Mouse (Mus musculus): ENCODE measurements around the gene Smco3.

The Smco3 gene

GRCm38 (mm10) chr6:136847790-136848189 is 12.5 kb upstream of the Smco3 start:
- in situ Hi-C loops (cut with MboI, MseI) = no loop called here

- in situ Hi-C loops (cut with MboI, MseI) = no loop called here
Measured at GRCm38 (mm10) chr6:136847267-136847666, 12.0 kb upstream of the Smco3 start.

- in situ Hi-C loops (cut with MboI, MseI) = no loop called here
Measured at GRCm38 (mm10) chr6:136845706-136846480, 10.6 kb upstream of the Smco3 start.

GRCm38 (mm10) chr6:136844903-136845302 is 9.7 kb upstream of the Smco3 start:
- in situ Hi-C loops (cut with MboI, MseI) = no loop called here

GRCm38 (mm10) chr6:136837323-136837722 is 2.1 kb upstream of the Smco3 start:
- in situ Hi-C loops (cut with MboI, MseI) = no loop called here

GRCm38 (mm10) chr6:136831712-136832111 is 3.5 kb downstream of the Smco3 start:
- in situ Hi-C loops (cut with MboI, MseI) = no loop called here

- in situ Hi-C loops (cut with MboI, MseI) = loop anchor here (10.0 kb wide), 1 partner anchor 916 kb away; no protein-coding TSS in a partner anchor
Measured at GRCm38 (mm10) chr6:136828681-136829080, 6.6 kb downstream of the Smco3 start.

- in situ Hi-C loops (cut with MboI, MseI) = loop anchor here (10.0 kb wide), 1 partner anchor 917 kb away; no protein-coding TSS in a partner anchor
Measured at GRCm38 (mm10) chr6:136827881-136828561, 7.2 kb downstream of the Smco3 start, which contains the start of gene Wbp11. TSS of gene Wbp11 (minus strand) at chr6:136828233.

GRCm38 (mm10) chr6:136827516-136827880 is 7.8 kb downstream of the Smco3 start, which contains the start of gene BC049715:
TSS of gene BC049715 (plus strand) at chr6:136827626.
- in situ Hi-C loops (cut with MboI, MseI) = loop anchor here (10.0 kb wide), 1 partner anchor 917 kb away; no protein-coding TSS in a partner anchor

GRCm38 (mm10) chr6:136827116-136827515 is 8.1 kb downstream of the Smco3 start:
- in situ Hi-C loops (cut with MboI, MseI) = loop anchor here (10.0 kb wide), 1 partner anchor 918 kb away; no protein-coding TSS in a partner anchor

- in situ Hi-C loops (cut with MboI, MseI) = loop anchor here (10.0 to 25.0 kb wide), 2 partner anchors 920 to 1913 kb away; partner anchors contain the start of gene Cdkn1b
Measured at GRCm38 (mm10) chr6:136824987-136825386, 10.3 kb downstream of the Smco3 start.

- in situ Hi-C loops (cut with MboI, MseI) = loop anchor here (10.0 to 25.0 kb wide), 2 partner anchors 924 to 1909 kb away; partner anchors contain the start of gene Cdkn1b
Measured at GRCm38 (mm10) chr6:136821086-136821485, 14.2 kb downstream of the Smco3 start.

GRCm38 (mm10) chr6:136820381-136820780 is 14.9 kb downstream of the Smco3 start:
- in situ Hi-C loops (cut with MboI, MseI) = loop anchor here (10.0 to 25.0 kb wide), 2 partner anchors 924 to 1908 kb away; partner anchors contain the start of gene Cdkn1b

- in situ Hi-C loops (cut with MboI, MseI) = loop anchor here (25.0 kb wide), 1 partner anchor 1905 kb away; the partner anchor contains the start of gene Cdkn1b
Measured at GRCm38 (mm10) chr6:136817549-136817948, 17.7 kb downstream of the Smco3 start.

- in situ Hi-C loops (cut with MboI, MseI) = loop anchor here (25.0 kb wide), 1 partner anchor 1905 kb away; the partner anchor contains the start of gene Cdkn1b
Measured at GRCm38 (mm10) chr6:136816826-136817225, 18.4 kb downstream of the Smco3 start.

GRCm38 (mm10) chr6:136815381-136815780 is 19.9 kb downstream of the Smco3 start:
- in situ Hi-C loops (cut with MboI, MseI) = loop anchor here (25.0 kb wide), 1 partner anchor 1903 kb away; the partner anchor contains the start of gene Cdkn1b

GRCm38 (mm10) chr6:136813117-136813516 is 22.1 kb downstream of the Smco3 start:
- in situ Hi-C loops (cut with MboI, MseI) = loop anchor here (5.0 to 25.0 kb wide), 2 partner anchors 119 to 1901 kb away; partner anchors contain the start of gene Cdkn1b

GRCm38 (mm10) chr6:136811196-136811595 is 24.1 kb downstream of the Smco3 start:
- in situ Hi-C loops (cut with MboI, MseI) = loop anchor here (5.0 to 25.0 kb wide), 2 partner anchors 121 to 1899 kb away; partner anchors contain the start of gene Cdkn1b

- in situ Hi-C loops (cut with MboI, MseI) = loop anchor here (5.0 to 25.0 kb wide), 2 partner anchors 123 to 1897 kb away; partner anchors contain the start of gene Cdkn1b
Measured at GRCm38 (mm10) chr6:136809673-136810072, 25.6 kb downstream of the Smco3 start.

GRCm38 (mm10) chr6:136809077-136809476 is 26.2 kb downstream of the Smco3 start:
- in situ Hi-C loops (cut with MboI, MseI) = loop anchor here (25.0 kb wide), 1 partner anchor 1897 kb away; the partner anchor contains the start of gene Cdkn1b

GRCm38 (mm10) chr6:136808631-136809046 is 26.6 kb downstream of the Smco3 start:
- in situ Hi-C loops (cut with MboI, MseI) = loop anchor here (25.0 kb wide), 1 partner anchor 1896 kb away; the partner anchor contains the start of gene Cdkn1b
